Mouse (Mus musculus): Measurements from ENCODE around the gene Eif4enif1. TPM values are rescaled to one million over a fixed set of nuclear protein-coding genes. Genes with fewer than 3 reads are reported as not detected.

Gene Eif4enif1
- polyA plus RNA-seq, 1 experiment from 2014 or later, result 69.4 TPM

- no peak overlapping the region for H3K27ac ChIP-seq (ENCODE audit: low read depth, low read length)
- H3K4me1 ChIP-seq (replicated peaks; ENCODE audit: control insufficient read depth, insufficient read depth, low read length), result no peaks in the 10 kb centered on the region
- H3K4me2 ChIP-seq (replicated peaks; ENCODE audit: low read depth, low read length), result peak overlapping the region; percentile 1
- 8% methylated on average over 16 of the region's 16 CpGs for WGBS
- peak overlapping the region; percentile 35 for H3K4me3 ChIP-seq (ENCODE audit: low read depth, low read length)
- no peaks in the 10 kb centered on the region for H3K27me3 ChIP-seq (ENCODE audit: control insufficient read depth, insufficient read depth, low read length)
- no peak for ATAC-seq (ENCODE audit: low FRiP score)
- no peaks in the 10 kb centered on the region for H3K9me3 ChIP-seq (ENCODE audit: control insufficient read depth, low read length)
- no peak for DNase-seq (ENCODE audit: low spot score)
- H3K9ac ChIP-seq (ENCODE audit: low read depth, low read length), result no peak overlapping the region
- peaks cover 2% of the 10 kb centered on the region; the same call in 1 of the 2 replicates for H3K36me3 ChIP-seq (ENCODE audit: control insufficient read depth, insufficient read depth, low read length)
Measured at GRCm38 (mm10) chr11:3201326-3202230, 614 bp upstream of the Eif4enif1 start.

GRCm38 (mm10) chr11:3202781-3203441 is 719 bp downstream of the Eif4enif1 start:
- no peaks in the 10 kb centered on the region for H3K4me1 ChIP-seq (replicated peaks; ENCODE audit: control insufficient read depth, insufficient read depth, low read length)
- 0% methylated on average over 51 of the region's 57 CpGs for WGBS
- peak overlapping the region; percentile 16 for H3K9ac ChIP-seq (ENCODE audit: low read depth, low read length)
- H3K27ac ChIP-seq (ENCODE audit: low read depth, low read length), result peak overlapping the region; percentile 7; the same call in 1 of the 2 replicates
- H3K9me3 ChIP-seq (ENCODE audit: control insufficient read depth, low read length), result no peaks in the 10 kb centered on the region
- H3K4me2 ChIP-seq (replicated peaks; ENCODE audit: low read depth, low read length), result peak overlapping the region; percentile 27
- DNase-seq (ENCODE audit: low spot score) (no peak), ATAC-seq (ENCODE audit: low FRiP score) (no peak; the same call in 1 of the 2 replicates)
- H3K36me3 ChIP-seq (ENCODE audit: control insufficient read depth, insufficient read depth, low read length), result peaks cover 2% of the 10 kb centered on the region; the same call in 1 of the 2 replicates
- peak overlapping the region; percentile 35 for H3K4me3 ChIP-seq (ENCODE audit: low read depth, low read length)
- no peaks in the 10 kb centered on the region for H3K27me3 ChIP-seq (ENCODE audit: control insufficient read depth, insufficient read depth, low read length)

DNA sequence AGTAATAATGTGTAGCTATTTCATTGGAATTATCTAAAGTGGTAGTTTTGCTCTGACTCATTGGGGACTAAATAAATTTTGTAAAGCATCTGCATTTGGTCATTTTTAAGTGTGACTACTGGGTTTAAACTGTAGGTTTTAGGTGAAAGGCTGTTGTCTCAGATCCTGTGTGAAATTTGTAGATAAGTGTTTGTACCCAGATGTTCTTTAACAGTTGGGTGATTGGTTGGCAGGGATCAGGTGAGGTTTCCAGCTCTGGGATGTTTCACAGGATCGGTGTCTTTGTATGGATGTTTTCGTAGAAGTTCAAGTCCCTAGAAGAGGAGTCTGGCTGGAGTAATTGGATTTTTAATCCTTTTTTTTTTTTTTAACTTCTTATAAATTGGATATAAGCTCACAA is 1.6 kb downstream of the Eif4enif1 start:
- Histone ChIP-seq H3K4me2 (replicated peaks; ENCODE audit: low read depth, low read length) (no peak overlapping the region), H3K27ac (ENCODE audit: low read depth, low read length) (no peak overlapping the region), H3K4me1 (replicated peaks; ENCODE audit: control insufficient read depth, insufficient read depth, low read length) (no peaks in the 10 kb centered on the region), H3K36me3 (ENCODE audit: control insufficient read depth, insufficient read depth, low read length) (peaks cover 2% of the 10 kb centered on the region; the same call in 1 of the 2 replicates), H3K4me3 (ENCODE audit: low read depth, low read length) (no peak overlapping the region; the same call in 1 of the 2 replicates), H3K27me3 (ENCODE audit: control insufficient read depth, insufficient read depth, low read length) (no peaks in the 10 kb centered on the region), H3K9ac (ENCODE audit: low read depth, low read length) (no peak overlapping the region), H3K9me3 (ENCODE audit: control insufficient read depth, low read length) (no peaks in the 10 kb centered on the region)
- WGBS, result 95% methylated on average over 2 of the region's 2 CpGs
- ATAC-seq (ENCODE audit: low FRiP score) (no peak), DNase-seq (ENCODE audit: low spot score) (no peak)

DNA sequence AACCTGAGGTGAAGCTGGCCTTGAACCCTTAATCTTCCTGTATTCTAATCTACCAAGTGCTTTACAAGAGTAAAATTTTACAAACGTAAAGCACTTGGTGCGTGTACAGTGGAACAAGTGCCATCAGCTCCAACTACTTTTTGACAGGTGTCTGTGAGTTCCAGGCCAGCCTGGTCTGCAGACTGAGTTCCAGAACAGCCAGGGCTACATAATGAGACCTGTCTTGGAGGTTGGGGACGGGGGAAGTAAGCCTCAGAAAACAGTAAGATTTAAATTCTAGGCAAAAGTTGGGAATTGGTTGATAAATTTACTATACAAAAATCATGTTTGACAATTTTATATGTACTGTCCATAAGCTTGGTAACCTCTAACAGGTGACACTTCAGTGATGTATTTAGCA is 3.0 kb downstream of the Eif4enif1 start:
- DNase-seq (ENCODE audit: low spot score), result no peak
- Histone ChIP-seq H3K4me2 (replicated peaks; ENCODE audit: low read depth, low read length) (no peak overlapping the region), H3K9ac (ENCODE audit: low read depth, low read length) (no peak overlapping the region), H3K9me3 (ENCODE audit: control insufficient read depth, low read length) (no peaks in the 10 kb centered on the region), H3K27me3 (ENCODE audit: control insufficient read depth, insufficient read depth, low read length) (no peaks in the 10 kb centered on the region), H3K4me1 (replicated peaks; ENCODE audit: control insufficient read depth, insufficient read depth, low read length) (no peaks in the 10 kb centered on the region), H3K4me3 (ENCODE audit: low read depth, low read length) (no peak overlapping the region), H3K36me3 (ENCODE audit: control insufficient read depth, insufficient read depth, low read length) (peaks cover 2% of the 10 kb centered on the region; the same call in 1 of the 2 replicates), H3K27ac (ENCODE audit: low read depth, low read length) (no peak overlapping the region)
- 89% methylated on average over 3 of the region's 3 CpGs for WGBS
- no peak for ATAC-seq (ENCODE audit: low FRiP score)

GRCm38 (mm10) chr11:3206783-3207182 is 4.6 kb downstream of the Eif4enif1 start:
- Histone ChIP-seq H3K4me3 (ENCODE audit: low read depth, low read length) (no peak overlapping the region), H3K36me3 (ENCODE audit: control insufficient read depth, insufficient read depth, low read length) (peaks cover 2% of the 10 kb centered on the region; the same call in 1 of the 2 replicates), H3K4me2 (replicated peaks; ENCODE audit: low read depth, low read length) (no peak overlapping the region), H3K27ac (ENCODE audit: low read depth, low read length) (no peak overlapping the region), H3K9me3 (ENCODE audit: control insufficient read depth, low read length) (no peaks in the 10 kb centered on the region), H3K4me1 (replicated peaks; ENCODE audit: control insufficient read depth, insufficient read depth, low read length) (no peaks in the 10 kb centered on the region), H3K9ac (ENCODE audit: low read depth, low read length) (no peak overlapping the region), H3K27me3 (ENCODE audit: control insufficient read depth, insufficient read depth, low read length) (no peaks in the 10 kb centered on the region)
- DNase-seq (ENCODE audit: low spot score) (no peak), ATAC-seq (ENCODE audit: low FRiP score) (no peak)
- 93% methylated on average over 3 of the region's 3 CpGs for WGBS

DNA sequence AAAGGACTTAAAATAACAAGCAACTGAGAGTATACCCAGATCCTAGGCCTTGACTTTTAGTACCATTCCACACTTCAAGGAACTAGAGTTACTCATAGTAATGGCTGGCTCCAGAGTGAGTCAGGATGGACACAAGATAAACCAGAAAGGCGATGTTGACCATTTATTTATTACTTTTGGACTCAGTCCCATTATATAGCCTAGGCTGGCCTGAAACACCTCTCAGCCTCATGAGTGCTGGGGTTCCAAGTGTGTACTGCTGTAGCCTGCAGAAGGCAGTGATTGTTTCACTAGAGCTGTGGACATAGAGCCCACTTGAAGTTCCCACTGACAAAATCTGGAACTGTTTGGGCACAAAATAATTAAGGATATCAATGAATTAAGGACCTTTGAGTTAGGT is 10.3 kb downstream of the Eif4enif1 start:
- H3K27me3 ChIP-seq (ENCODE audit: control insufficient read depth, insufficient read depth, low read length), result no peaks in the 10 kb centered on the region
- ATAC-seq (ENCODE audit: low FRiP score) (no peak), DNase-seq (ENCODE audit: low spot score) (no peak)
- H3K36me3 ChIP-seq (ENCODE audit: control insufficient read depth, insufficient read depth, low read length), result peaks cover 9% of the 10 kb centered on the region; the same call in 1 of the 2 replicates
- no peaks in the 10 kb centered on the region for H3K9me3 ChIP-seq (ENCODE audit: control insufficient read depth, low read length)
- H3K9ac ChIP-seq (ENCODE audit: low read depth, low read length), result no peak overlapping the region
- no peak overlapping the region for H3K27ac ChIP-seq (ENCODE audit: low read depth, low read length)
- no peaks in the 10 kb centered on the region for H3K4me1 ChIP-seq (replicated peaks; ENCODE audit: control insufficient read depth, insufficient read depth, low read length)
- WGBS, result 95% methylated on average over 1 of the region's 1 CpGs
- H3K4me2 ChIP-seq (replicated peaks; ENCODE audit: low read depth, low read length), result no peak overlapping the region
- no peak overlapping the region for H3K4me3 ChIP-seq (ENCODE audit: low read depth, low read length)

DNA sequence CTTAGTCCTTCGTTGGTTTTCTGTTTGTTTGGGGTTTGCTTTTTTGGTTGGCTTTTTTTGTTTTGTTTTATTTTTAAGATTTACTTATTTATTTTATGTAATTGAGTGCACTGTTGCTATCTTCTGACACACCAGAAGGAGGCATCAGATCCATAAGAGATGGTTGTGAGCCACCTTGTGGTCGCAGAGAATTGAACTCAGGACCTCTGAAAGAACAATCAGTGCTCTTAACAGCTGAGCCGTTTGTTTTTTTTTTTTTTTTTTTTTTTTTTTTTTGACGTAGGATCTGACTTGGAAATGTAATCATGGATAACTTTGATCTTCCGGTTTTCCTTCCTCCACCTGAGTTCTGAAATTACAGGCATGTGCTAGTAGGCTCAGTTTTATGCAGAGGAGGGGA is 20.9 kb downstream of the Eif4enif1 start:
- ATAC-seq (ENCODE audit: low FRiP score) (no peak), DNase-seq (ENCODE audit: low spot score) (no peak)
- Histone ChIP-seq H3K4me3 (ENCODE audit: low read depth, low read length) (no peak overlapping the region), H3K27ac (ENCODE audit: low read depth, low read length) (no peak overlapping the region), H3K4me1 (replicated peaks; ENCODE audit: control insufficient read depth, insufficient read depth, low read length) (no peaks in the 10 kb centered on the region), H3K9me3 (ENCODE audit: control insufficient read depth, low read length) (no peaks in the 10 kb centered on the region), H3K36me3 (ENCODE audit: control insufficient read depth, insufficient read depth, low read length) (peaks cover 16% of the 10 kb centered on the region), H3K9ac (ENCODE audit: low read depth, low read length) (no peak overlapping the region), H3K4me2 (replicated peaks; ENCODE audit: low read depth, low read length) (no peak overlapping the region), H3K27me3 (ENCODE audit: control insufficient read depth, insufficient read depth, low read length) (no peaks in the 10 kb centered on the region)
- 76% methylated on average over 5 of the region's 5 CpGs for whole genome bisulfite sequencing

- DNase-seq (ENCODE audit: low spot score), result no peak
- Histone ChIP-seq H3K4me1 (replicated peaks; ENCODE audit: control insufficient read depth, insufficient read depth, low read length) (no peaks in the 10 kb centered on the region), H3K4me3 (ENCODE audit: low read depth, low read length) (no peak overlapping the region), H3K4me2 (replicated peaks; ENCODE audit: low read depth, low read length) (no peak overlapping the region), H3K36me3 (ENCODE audit: control insufficient read depth, insufficient read depth, low read length) (peaks cover 15% of the 10 kb centered on the region), H3K27ac (ENCODE audit: low read depth, low read length) (no peak overlapping the region), H3K27me3 (ENCODE audit: control insufficient read depth, insufficient read depth, low read length) (no peaks in the 10 kb centered on the region), H3K9ac (ENCODE audit: low read depth, low read length) (no peak overlapping the region), H3K9me3 (ENCODE audit: control insufficient read depth, low read length) (no peaks in the 10 kb centered on the region)
- ATAC-seq (ENCODE audit: low FRiP score), result no peak
- 93% methylated on average over 3 of the region's 3 CpGs for WGBS
Measured at GRCm38 (mm10) chr11:3227113-3227512, 24.9 kb downstream of the Eif4enif1 start.
